Comparison of ENCODE assay signal across 26 mouse cellular contexts in the genomic region with DNA sequence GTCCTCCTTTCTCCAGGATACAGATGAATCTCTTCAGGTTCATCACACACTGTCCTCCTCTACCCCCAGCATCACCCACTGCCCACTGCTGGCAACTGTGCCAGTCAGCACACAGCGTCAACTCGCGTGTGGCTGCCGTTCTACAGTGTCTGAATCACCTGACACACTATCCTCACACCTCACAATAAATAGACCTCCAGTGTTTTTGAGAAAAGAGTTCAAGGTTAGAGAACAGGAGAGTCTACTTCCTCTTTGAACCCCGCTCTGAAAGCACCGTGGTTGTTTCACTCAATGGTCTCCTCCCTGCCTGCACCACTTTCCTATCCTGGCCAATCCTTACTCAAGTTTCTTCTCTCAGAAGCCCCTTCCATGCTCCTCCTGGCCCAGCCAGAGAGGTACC. TPM values are rescaled to one million over a fixed set of nuclear protein-coding genes. Genes with fewer than 3 reads are reported as not detected.
DNase-seq lines count a peak whose midpoint lies in the region; ATAC-seq lines count a peak whose summit lies in the region.
"Had no signal": no experiment of that assay in that cellular context is flagged by ENCODE, and none has a peak within 500 bp of the region (broad histone marks: within the 10 kb centered on the region; RNA-seq: fewer than 3 reads in every experiment).

No protein-coding gene starts in this region.

- H3K27ac ChIP-seq in forebrain, embryonic 14.5 days (ENCODE audit: low read depth, low read length) = no peak overlapping the region
- H3K27ac ChIP-seq: embryonic facial prominence, embryonic 12.5 days; heart, embryonic 15.5 days; left cerebral cortex, adult 2 months had no signal

- WGBS in forebrain, embryonic 14.5 days = 90% methylated on average over 6 of the region's 6 CpGs

- H3K9me3 ChIP-seq in forebrain, embryonic 14.5 days (replicated peaks; ENCODE audit: control insufficient read depth, low read length) = no peaks in the 10 kb centered on the region
- H3K9me3 ChIP-seq: embryonic facial prominence, embryonic 12.5 days; heart, embryonic 15.5 days; hindbrain, embryonic 10.5 days; liver, embryonic 13.5 days; neural tube, embryonic 15.5 days had no signal

- DNase-seq in cerebellum, adult 9-11 months = peak; percentile 28
- peak; percentile 30 for DNase-seq in CD4-positive, CD25-positive, alpha-beta regulatory T cell, adult 2 months (ENCODE audit: low read depth, low spot score)
- peak; percentile 55 for DNase-seq in naive thymus-derived CD4-positive, alpha-beta T cell, adult 2 months (ENCODE audit: low read depth)
- no peak for DNase-seq in adrenal gland, postnatal 14 days
- DNase-seq in heart, postnatal 4 days = no peak
- DNase-seq in forebrain, embryonic 14.5 days (ENCODE audit: low spot score) = no peak
- DNase-seq: adrenal gland, adult 2 months; kidney, adult 18-20 months; kidney, postnatal 4 days; layer of hippocampus, adult 9-11 months; liver, embryonic 13.5 days; lung, embryonic 14.5 days; thymus, postnatal 14 days had no signal

- H3K27me3 ChIP-seq in forebrain, embryonic 14.5 days (replicated peaks; ENCODE audit: control insufficient read depth, insufficient read depth, low read length) = no peaks in the 10 kb centered on the region
- H3K27me3 ChIP-seq: embryonic facial prominence, embryonic 12.5 days; heart, embryonic 15.5 days; liver, embryonic 13.5 days; neural tube, embryonic 15.5 days; Patski had no signal

- no peak overlapping the region for H3K4me2 ChIP-seq in forebrain, embryonic 14.5 days (ENCODE audit: low read length)
- H3K4me2 ChIP-seq: embryonic facial prominence, embryonic 12.5 days; heart, embryonic 15.5 days; liver, embryonic 13.5 days; lung, embryonic 14.5 days; midbrain, embryonic 11.5 days; neural tube, embryonic 15.5 days had no signal

- ATAC-seq in cerebellum, adult (ENCODE audit: insufficient number of reproducible peaks, low FRiP score, low TSS enrichment) = no peak
- peak; percentile 41 for ATAC-seq in activated CD4-positive, CD25-positive, alpha-beta regulatory T cell, adult 4 months
- ATAC-seq in forebrain, embryonic 14.5 days = no peak
- ATAC-seq: hindbrain, postnatal 0 days; Patski had no signal

- H3K4me1 ChIP-seq in forebrain, embryonic 14.5 days (ENCODE audit: control insufficient read depth, insufficient read depth, low read length) = peaks cover 3% of the 10 kb centered on the region
- H3K4me1 ChIP-seq: heart, embryonic 15.5 days had no signal

- no peak overlapping the region for H3K4me3 ChIP-seq in forebrain, embryonic 14.5 days (ENCODE audit: low read depth, low read length)
- H3K4me3 ChIP-seq: embryonic facial prominence, embryonic 12.5 days; heart, embryonic 15.5 days; hindbrain, embryonic 10.5 days; left cerebral cortex, adult 2 months; liver, embryonic 13.5 days; neural tube, embryonic 15.5 days had no signal

- no peak overlapping the region for H3K9ac ChIP-seq in forebrain, embryonic 14.5 days (ENCODE audit: low read length)
- H3K9ac ChIP-seq: heart, embryonic 15.5 days; liver, embryonic 13.5 days; lung, embryonic 14.5 days; neural tube, embryonic 15.5 days had no signal

- peaks cover 31% of the 10 kb centered on the region for H3K36me3 ChIP-seq in forebrain, embryonic 14.5 days (ENCODE audit: control insufficient read depth, insufficient read depth, low read length)
- H3K36me3 ChIP-seq: heart, embryonic 15.5 days had no signal

RNA-seq across cellular contexts. Expression of gene Shf, which starts 7.8 kb away (rescaled TPM):
- polyA plus RNA-seq in activated CD4-positive, CD25-positive, alpha-beta regulatory T cell, adult 4 months (2017; shearing (Covaris generic)) = under 1 TPM in 1 of 2 experiments, not detected in 1; 0.33 TPM
- 11.7 and 14.6 TPM in 2 replicates for total RNA-seq in adrenal gland, postnatal 14 days (2021)
- total RNA-seq in heart, postnatal 4 days (2021) = 10 to 100 TPM; 10.1 to 11.3 TPM
- 9.7 and 12.4 TPM in 2 replicates for polyA plus RNA-seq in forebrain, embryonic 14.5 days (2014; fragmentation: Nextera tagmentation; extraction: Ambion mirVana)

RNA-seq across cellular contexts. Expression of gene Duox1, which starts 45.7 kb away (rescaled TPM):
- not detected for polyA plus RNA-seq in activated CD4-positive, CD25-positive, alpha-beta regulatory T cell, adult 4 months (2017; shearing (Covaris generic))
- 0.08 TPM in 1 of 2 replicates, not detected in the other for total RNA-seq in adrenal gland, postnatal 14 days (2021)
- not detected for total RNA-seq in heart, postnatal 4 days (2021)
- 0.06 TPM in 1 of 2 replicates, not detected in the other for polyA plus RNA-seq in forebrain, embryonic 14.5 days (2014; fragmentation: Nextera tagmentation; extraction: Ambion mirVana)
- total RNA-seq: adrenal gland, adult 2 months; left cerebral cortex, adult 2 months had no signal
- polyA plus RNA-seq: forebrain, embryonic 11.5 days; liver, embryonic 13.5 days; lung, embryonic 14.5 days; midbrain, embryonic 11.5 days had no signal

RNA-seq across cellular contexts. Expression of gene Duoxa1, which starts 47.7 kb away (rescaled TPM):
- under 1 TPM in 1 of 2 experiments, not detected in 1; 0.25 TPM for polyA plus RNA-seq in activated CD4-positive, CD25-positive, alpha-beta regulatory T cell, adult 4 months (2017; shearing (Covaris generic))
- 0.41 TPM in 1 of 2 replicates, not detected in the other for total RNA-seq in adrenal gland, postnatal 14 days (2021)
- not detected for total RNA-seq in heart, postnatal 4 days (2021)
- not detected in 2 replicates for polyA plus RNA-seq in forebrain, embryonic 14.5 days (2014; fragmentation: Nextera tagmentation; extraction: Ambion mirVana)
- total RNA-seq: hindbrain, postnatal 0 days; left cerebral cortex, adult 2 months; left cerebral cortex, postnatal 36 days; midbrain, postnatal 0 days had no signal
- polyA plus RNA-seq: forebrain, embryonic 11.5 days; heart, embryonic 15.5 days; hindbrain, embryonic 10.5 days; liver, embryonic 13.5 days; lung, embryonic 14.5 days; midbrain, embryonic 11.5 days had no signal

Comparison
In these comparisons a context has a peak if more than half of its experiments do, and no peak if none do; other contexts are left out.
1. DNase-seq: peak in cerebellum, adult 9-11 months (single experiment), CD4-positive, CD25-positive, alpha-beta regulatory T cell, adult 2 months (single experiment) and naive thymus-derived CD4-positive, alpha-beta T cell, adult 2 months (single experiment); none in adrenal gland, postnatal 14 days (single experiment), heart, postnatal 4 days (single experiment) and forebrain, embryonic 14.5 days (single experiment).